Mouse (Mus musculus) embryonic facial prominence, embryonic 15.5 days (tissue): ENCODE measurements around the gene Plekhg3. TPM values are rescaled to one million over a fixed set of nuclear protein-coding genes. Genes with fewer than 3 reads are reported as not detected.

ENCODE experiments used
- ATAC-seq: fragments of 200-750 bp; cut with Nextera tagmentation; 2 replicates; pipeline ENCODE4 v1.8.0; 2017; ENCODE audit warnings: low read depth, moderate TSS enrichment; ENCODE audit not compliant: insufficient number of reproducible peaks, low FRiP score, low TSS enrichment
- H3K27ac ChIP-seq: fragments of 300-500 bp; sonication (generic); replicated peaks from 2 replicates; pipeline ENCODE4 v1.5.1; 2015; ENCODE audit warnings: mild to moderate bottlenecking, inconsistent platforms
- H3K27me3 ChIP-seq: fragments of 300-500 bp; sonication (generic); 2 replicates; pipeline ENCODE4 v1.6.1; 2015; ENCODE audit warnings: inconsistent platforms
- H3K36me3 ChIP-seq: fragments of 300-500 bp; sonication (generic); 2 replicates; pipeline ENCODE4 v1.6.1; 2015; ENCODE audit warnings: mild to moderate bottlenecking, inconsistent platforms
- H3K4me1 ChIP-seq: fragments of 300-500 bp; sonication (generic); 2 replicates; pipeline ENCODE4 v1.6.1; 2015; ENCODE audit warnings: inconsistent platforms
- H3K4me2 ChIP-seq: fragments of 300-500 bp; sonication (generic); replicated peaks from 2 replicates; pipeline ENCODE4 v1.6.1; 2015; ENCODE audit warnings: mild to moderate bottlenecking, inconsistent platforms
- H3K4me3 ChIP-seq: fragments of 300-500 bp; sonication (generic); replicated peaks from 2 replicates; pipeline ENCODE4 v1.5.1; 2015; ENCODE audit warnings: mild to moderate bottlenecking, inconsistent platforms
- H3K9ac ChIP-seq: fragments of 300-500 bp; sonication (generic); 2 replicates; pipeline ENCODE4 v1.6.1; 2015; ENCODE audit warnings: inconsistent platforms
- H3K9me3 ChIP-seq: fragments of 300-500 bp; sonication (generic); replicated peaks from 2 replicates; pipeline ENCODE4 v1.6.1; 2016; ENCODE audit warnings: inconsistent platforms
- WGBS: fragments of 180-500 bp; shearing (Covaris S2); methylation state at CpG from one replicate; pipeline ENCODE4 v1.1.7; 2015; 5-methylcytosine and 5-hydroxymethylcytosine counted together
- polyA plus RNA-seq: library from polyadenylated mRNA; unstranded; fragments of >200 nt; fragmentation: Nextera tagmentation; extraction: Ambion mirVana; gene quantifications from 2 replicates; pipeline ENCODE4 v1.2.1, GENCODE M21; 2015

The Plekhg3 gene
- polyA plus RNA-seq, 1 experiment from 2014 or later = 8.9 TPM

GRCm38 (mm10) chr12:76553917-76554316, 23.2 kb downstream of the Plekhg3 start:
- Histone ChIP-seq H3K9me3 (no peaks in the 10 kb centered on the region), H3K36me3 (no peaks in the 10 kb centered on the region), H3K4me2 (no peak overlapping the region), H3K27me3 (no peaks in the 10 kb centered on the region), H3K27ac (no peak overlapping the region), H3K4me3 (no peak overlapping the region), H3K9ac (no peak overlapping the region), H3K4me1 (peaks cover 43% of the 10 kb centered on the region)
- WGBS = 68% methylated on average over 7 of the region's 7 CpGs
- no peak for ATAC-seq

GRCm38 (mm10) chr12:76554392-76554791, 23.7 kb downstream of the Plekhg3 start:
- Histone ChIP-seq H3K4me1 (peaks cover 40% of the 10 kb centered on the region), H3K4me3 (no peak overlapping the region), H3K9ac (no peak overlapping the region), H3K36me3 (no peaks in the 10 kb centered on the region), H3K9me3 (no peaks in the 10 kb centered on the region), H3K27ac (0 out of 2 replicates have a peak overlapping the region, but pooled peaks have one; percentile 7), H3K4me2 (no peak overlapping the region), H3K27me3 (no peaks in the 10 kb centered on the region)
- no peak for ATAC-seq
- 87% methylated on average over 3 of the region's 3 CpGs for WGBS

- Histone ChIP-seq H3K9me3 (no peaks in the 10 kb centered on the region), H3K36me3 (no peaks in the 10 kb centered on the region), H3K4me1 (peaks cover 35% of the 10 kb centered on the region), H3K27ac (0 out of 2 replicates have a peak overlapping the region, but pooled peaks have one; percentile 7), H3K9ac (no peak overlapping the region), H3K27me3 (no peaks in the 10 kb centered on the region), H3K4me2 (no peak overlapping the region), H3K4me3 (no peak overlapping the region)
- ATAC-seq = 0 out of 2 replicates have a peak, but pooled peaks have one; percentile 27
- WGBS = 65% methylated on average over 3 of the region's 3 CpGs
Observed at GRCm38 (mm10) chr12:76554871-76555386, 24.2 kb downstream of the Plekhg3 start.

GRCm38 (mm10) chr12:76556187-76556586, 25.5 kb downstream of the Plekhg3 start:
- Histone ChIP-seq H3K4me1 (peaks cover 35% of the 10 kb centered on the region), H3K4me2 (no peak overlapping the region), H3K36me3 (peaks cover 12% of the 10 kb centered on the region; the same call in 1 of the 2 replicates), H3K9ac (no peak overlapping the region), H3K27me3 (no peaks in the 10 kb centered on the region), H3K4me3 (no peak overlapping the region), H3K9me3 (no peaks in the 10 kb centered on the region), H3K27ac (no peak overlapping the region)
- ATAC-seq = no peak
- WGBS = 75% methylated on average over 7 of the region's 7 CpGs

GRCm38 (mm10) chr12:76556745-76557389, 26.2 kb downstream of the Plekhg3 start:
- Histone ChIP-seq H3K4me3 (no peak overlapping the region), H3K9ac (no peak overlapping the region), H3K9me3 (no peaks in the 10 kb centered on the region), H3K4me2 (no peak overlapping the region), H3K36me3 (peaks cover 13% of the 10 kb centered on the region; the same call in 1 of the 2 replicates), H3K27me3 (no peaks in the 10 kb centered on the region), H3K27ac (no peak overlapping the region), H3K4me1 (peaks cover 35% of the 10 kb centered on the region)
- no peak for ATAC-seq
- WGBS = 13% methylated on average over 6 of the region's 6 CpGs

- Histone ChIP-seq H3K27ac (no peak overlapping the region), H3K4me1 (peaks cover 28% of the 10 kb centered on the region), H3K36me3 (peaks cover 17% of the 10 kb centered on the region), H3K4me2 (no peak overlapping the region), H3K4me3 (no peak overlapping the region), H3K9ac (no peak overlapping the region), H3K9me3 (no peaks in the 10 kb centered on the region), H3K27me3 (no peaks in the 10 kb centered on the region)
- ATAC-seq = no peak
- 75% methylated on average over 5 of the region's 5 CpGs for WGBS
Observed at GRCm38 (mm10) chr12:76558206-76558605, 27.5 kb downstream of the Plekhg3 start.

GRCm38 (mm10) chr12:76562196-76562595, 31.5 kb downstream of the Plekhg3 start:
- no peak overlapping the region for H3K27ac ChIP-seq
- 82% methylated on average over 4 of the region's 4 CpGs for WGBS

GRCm38 (mm10) chr12:76566284-76566683, 35.6 kb downstream of the Plekhg3 start:
- H3K9ac ChIP-seq = no peak overlapping the region
- ATAC-seq = no peak
- H3K36me3 ChIP-seq = peaks cover 33% of the 10 kb centered on the region
- H3K27ac ChIP-seq = no peak overlapping the region
- no peak overlapping the region for H3K4me3 ChIP-seq
- no peaks in the 10 kb centered on the region for H3K9me3 ChIP-seq
- 69% methylated on average over 10 of the region's 10 CpGs for WGBS
- H3K4me1 ChIP-seq = no peaks in the 10 kb centered on the region
- H3K27me3 ChIP-seq = no peaks in the 10 kb centered on the region
- H3K4me2 ChIP-seq = no peak overlapping the region

More at GRCm38 (mm10) chr12:76562196-76562595, 31.5 kb downstream of the Plekhg3 start:
- no peak overlapping the region for H3K4me2 ChIP-seq
- H3K9ac ChIP-seq = no peak overlapping the region
- no peaks in the 10 kb centered on the region for H3K9me3 ChIP-seq
- H3K36me3 ChIP-seq = peaks cover 38% of the 10 kb centered on the region
- no peak for ATAC-seq
- H3K4me3 ChIP-seq = no peak overlapping the region
- no peaks in the 10 kb centered on the region for H3K4me1 ChIP-seq
- H3K27me3 ChIP-seq = no peaks in the 10 kb centered on the region

GRCm38 (mm10) chr12:76570221-76570940, 39.7 kb downstream of the Plekhg3 start:
- Histone ChIP-seq H3K4me2 (no peak overlapping the region), H3K27me3 (no peaks in the 10 kb centered on the region), H3K4me1 (no peaks in the 10 kb centered on the region), H3K4me3 (no peak overlapping the region), H3K9me3 (no peaks in the 10 kb centered on the region), H3K27ac (no peak overlapping the region), H3K36me3 (peaks cover 23% of the 10 kb centered on the region), H3K9ac (no peak overlapping the region)
- WGBS = 60% methylated on average over 9 of the region's 9 CpGs
- ATAC-seq = no peak

GRCm38 (mm10) chr12:76571266-76571665, 40.6 kb downstream of the Plekhg3 start:
- Histone ChIP-seq H3K27me3 (no peaks in the 10 kb centered on the region), H3K4me2 (no peak overlapping the region), H3K9ac (no peak overlapping the region), H3K4me3 (no peak overlapping the region), H3K9me3 (no peaks in the 10 kb centered on the region), H3K36me3 (peaks cover 23% of the 10 kb centered on the region), H3K4me1 (no peaks in the 10 kb centered on the region), H3K27ac (no peak overlapping the region)
- no peak for ATAC-seq
- 81% methylated on average over 10 of the region's 10 CpGs for WGBS
